Mouse (Mus musculus) common myeloid progenitor, adult 5-6 weeks (primary cell): ENCODE results near the gene Traf3ip1. TPM values are rescaled to one million over a fixed set of nuclear protein-coding genes. Genes with fewer than 3 reads are reported as not detected.

Experiments used
- ATAC-seq: replicated peaks from 2 replicates; pipeline ENCODE4 v1.8.0; 2016; ENCODE audit warnings: low read depth, mild to moderate bottlenecking, moderate TSS enrichment, inconsistent platforms; ENCODE audit not compliant: poor library complexity, severe bottlenecking
- total RNA-seq: library from RNA; stranded (forward); fragments of 200-1000, 187-1606 nt; gene quantifications from 2 replicates; pipeline ENCODE4 v1.2.3, GENCODE M21; 2017

Traf3ip1 gene
- total RNA-seq, 1 experiment from 2014 or later: 5.2 TPM

GRCm38 (mm10) chr1:91532243-91532642, 37.8 kb downstream of the Traf3ip1 start:
- ATAC-seq: no peak

GRCm38 (mm10) chr1:91532892-91533291, 38.4 kb downstream of the Traf3ip1 start:
- ATAC-seq: no peak

GRCm38 (mm10) chr1:91533483-91533882, 39.0 kb downstream of the Traf3ip1 start:
- peak; percentile 65 for ATAC-seq

- ATAC-seq: no peak
Observed at GRCm38 (mm10) chr1:91533961-91534723, 39.7 kb downstream of the Traf3ip1 start.

GRCm38 (mm10) chr1:91537786-91538569, 43.5 kb downstream of the Traf3ip1 start:
- ATAC-seq: no peak

- no peak for ATAC-seq
Observed at GRCm38 (mm10) chr1:91538570-91538929, 44.1 kb downstream of the Traf3ip1 start.

- no peak for ATAC-seq
Observed at GRCm38 (mm10) chr1:91539246-91539645, 44.8 kb downstream of the Traf3ip1 start.

- peak; percentile 24 for ATAC-seq
Observed at GRCm38 (mm10) chr1:91539704-91540270, 45.3 kb downstream of the Traf3ip1 start.

GRCm38 (mm10) chr1:91540271-91540826, 45.9 kb downstream of the Traf3ip1 start, which contains the start of gene Asb1:
Asb1 (plus strand) TSS chr1:91540544.
- ATAC-seq: peak; percentile 88

GRCm38 (mm10) chr1:91541042-91541592, 46.7 kb downstream of the Traf3ip1 start:
- no peak for ATAC-seq

GRCm38 (mm10) chr1:91543974-91544373, 49.5 kb downstream of the Traf3ip1 start:
- no peak for ATAC-seq

- ATAC-seq: no peak
Observed at GRCm38 (mm10) chr1:91545226-91545625, 50.8 kb downstream of the Traf3ip1 start.

- ATAC-seq: no peak
Observed at GRCm38 (mm10) chr1:91547567-91547966, 53.1 kb downstream of the Traf3ip1 start.

GRCm38 (mm10) chr1:91549073-91549472, 54.6 kb downstream of the Traf3ip1 start:
- ATAC-seq: no peak

GRCm38 (mm10) chr1:91557099-91557498, 62.7 kb downstream of the Traf3ip1 start:
- ATAC-seq: no peak

- ATAC-seq: no peak
Observed at GRCm38 (mm10) chr1:91561226-91561625, 66.8 kb downstream of the Traf3ip1 start.

GRCm38 (mm10) chr1:91562977-91563590, 68.6 kb downstream of the Traf3ip1 start:
- ATAC-seq: no peak

GRCm38 (mm10) chr1:91564004-91564403, 69.6 kb downstream of the Traf3ip1 start:
- ATAC-seq: peak; percentile 82; the same call in 1 of the 2 replicates

- ATAC-seq: no peak
Observed at GRCm38 (mm10) chr1:91564598-91564997, 70.2 kb downstream of the Traf3ip1 start.

- ATAC-seq: 0 out of 2 replicates have a peak, but pooled peaks have one; percentile 24
Observed at GRCm38 (mm10) chr1:91567269-91567668, 72.8 kb downstream of the Traf3ip1 start.
